Mouse (Mus musculus) liver, embryonic 13.5 days (tissue): Measurements from ENCODE around the gene Rnf183. TPM values are rescaled to one million over a fixed set of nuclear protein-coding genes. Genes with fewer than 3 reads are reported as not detected.

ENCODE experiments used
- polyA plus RNA-seq: library from polyadenylated mRNA; unstranded; fragments of >200 nt; fragmentation: Nextera tagmentation; extraction: Ambion mirVana; gene quantifications from 2 replicates; pipeline ENCODE4 v1.2.1, GENCODE M21; 2015

Rnf183 gene
- polyA plus RNA-seq, 1 experiment from 2014 or later, result not detected

Other genes starting within 250 kb of the Rnf183 start
- 0.47 and 0.78 TPM in 2 replicates for gene Zfp37, start 204.2 kb downstream of the Rnf183 start, polyA plus RNA-seq
- 5.6 and 6.7 TPM in 2 replicates for gene Slc31a2, start 172.7 kb downstream of the Rnf183 start, polyA plus RNA-seq
- 15.5 and 15.7 TPM in 2 replicates for gene Fkbp15, start 74.7 kb downstream of the Rnf183 start, polyA plus RNA-seq
- gene Slc31a1, start 74.5 kb downstream of the Rnf183 start, polyA plus RNA-seq, result 39.0 and 48.8 TPM in 2 replicates
- gene Cdc26, start 26.6 kb downstream of the Rnf183 start, polyA plus RNA-seq, result 77.7 and 97.1 TPM in 2 replicates
- 13.1 and 15.2 TPM in 2 replicates for gene Prpf4, start 26.5 kb downstream of the Rnf183 start, polyA plus RNA-seq
- 1.6 and 2.1 TPM in 2 replicates for gene Wdr31, start 35.6 kb upstream of the Rnf183 start, polyA plus RNA-seq
- gene Bspry, start 44.8 kb upstream of the Rnf183 start, polyA plus RNA-seq, result 0.20 and 0.34 TPM in 2 replicates
- 6.3 and 7.1 TPM in 2 replicates for gene Hdhd3, start 68.2 kb upstream of the Rnf183 start, polyA plus RNA-seq
- 616 and 657 TPM in 2 replicates for gene Alad, start 84.7 kb upstream of the Rnf183 start, polyA plus RNA-seq
- 77.3 and 81.0 TPM in 2 replicates for gene Pole3, start 89.8 kb upstream of the Rnf183 start, polyA plus RNA-seq
- 0.14 and 0.23 TPM in 2 replicates for gene 4933430I17Rik, start 90.1 kb upstream of the Rnf183 start, polyA plus RNA-seq
- 5.7 and 5.9 TPM in 2 replicates for gene Rgs3, start 124.6 kb upstream of the Rnf183 start, polyA plus RNA-seq